Mouse (Mus musculus) cerebellum, adult 2 months (tissue): Measurements from ENCODE around the gene Osbpl9.
A peak's percentile ranks its signal among the peaks of the same experiment; 100 is the strongest.

Experiments
- CTCF ChIP-seq: fragments of 200-500 bp; IDR thresholded peaks from 2 replicates; pipeline ENCODE4 v1.5.1; 2011; ENCODE audit warnings: low read depth, mild to moderate bottlenecking, control low read depth, low read length, moderate library complexity, borderline replicate concordance; ENCODE audit not compliant: insufficient read depth
- POLR2A ChIP-seq: fragments of 200-500 bp; IDR thresholded peaks from 2 replicates; pipeline ENCODE4 v1.6.1; 2011; ENCODE audit warnings: low read length, control low read depth, borderline replicate concordance; ENCODE audit not compliant: insufficient read depth

DNA sequence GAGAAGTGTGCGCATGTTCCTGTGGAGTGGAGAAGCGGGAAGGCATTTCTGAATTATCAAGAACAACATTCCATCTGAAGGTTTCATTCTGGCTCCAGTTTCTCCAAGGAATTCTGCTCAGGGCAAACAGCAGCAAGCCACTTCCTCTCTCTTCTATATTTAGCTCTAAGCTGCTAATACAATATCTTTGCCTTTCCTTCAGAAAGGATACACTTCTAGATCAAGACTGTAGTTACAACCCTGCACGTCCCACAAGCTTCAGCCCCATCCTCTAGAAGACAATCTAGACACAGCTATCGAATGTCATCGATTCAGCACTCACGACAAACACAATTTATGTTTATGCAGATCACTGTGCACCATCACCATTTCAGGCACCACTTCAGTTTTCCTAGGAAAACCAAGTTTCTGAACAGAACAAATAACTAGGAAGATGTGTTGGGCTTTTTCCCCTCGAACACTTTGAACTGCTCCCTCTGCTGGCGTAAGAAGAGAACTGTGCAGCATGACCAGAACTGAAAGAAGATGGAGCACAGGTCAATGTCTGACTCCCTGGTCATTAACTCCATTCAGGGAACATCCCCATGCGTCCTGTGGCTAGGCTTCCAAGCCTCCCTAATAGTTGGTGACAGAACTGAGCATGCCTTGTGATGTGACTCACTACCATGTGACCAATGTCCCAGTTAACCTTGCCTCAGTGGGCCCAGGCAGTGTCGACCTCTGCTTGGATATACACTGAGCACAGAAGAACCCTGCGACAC, 54.6 kb downstream of the Osbpl9 start:
- no peak for TF ChIP-seq POLR2A
- TF ChIP-seq CTCF = peak; percentile 64
